Mouse (Mus musculus) heart, postnatal 0 days (tissue): ENCODE measurements at regions not wholly inside any gene's neighbourhood (a gene's known extent, or its start where the extent isn't known, plus 50 kb on each side); places are given as distances from the start of the nearest gene placed in this dataset.

Experiments used
- CTCF ChIP-seq: IDR thresholded peaks from 2 replicates; pipeline ENCODE4 v1.5.1; 2016; ENCODE audit warnings: antibody characterized with exemption, control low read depth, low read depth
- EP300 ChIP-seq: IDR thresholded peaks from 2 replicates; pipeline ENCODE4 v1.6.1; 2016; ENCODE audit warnings: antibody characterized with exemption, low read depth

DNA sequence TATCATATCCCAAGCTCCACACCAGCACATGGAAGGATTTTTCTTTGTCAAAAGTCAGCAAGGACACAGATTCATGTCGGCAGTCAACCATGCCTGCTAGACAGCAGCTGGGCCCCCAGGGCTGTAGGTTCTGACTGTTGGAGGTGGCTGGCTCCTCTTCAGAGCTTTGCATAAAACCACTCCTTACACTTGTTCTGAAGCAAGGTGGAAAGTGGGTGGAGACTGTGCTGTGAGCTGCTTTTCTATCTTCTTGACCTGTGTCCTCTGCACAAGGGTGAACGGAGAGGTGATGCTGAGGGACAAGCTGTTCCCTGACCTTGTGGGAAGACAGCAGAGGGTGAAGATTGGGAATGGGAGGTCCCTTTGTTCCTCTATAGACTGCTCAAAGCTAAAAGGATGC lies 185.2 kb downstream of the Cmpk2 start:
- TF ChIP-seq CTCF (no peak), EP300 (no peak)
